Mouse (Mus musculus) gastrocnemius, postnatal 14 days (tissue): ENCODE measurements around the gene Zfp560. TPM values are rescaled to one million over a fixed set of nuclear protein-coding genes. Genes with fewer than 3 reads are reported as not detected.
"Not testable (repeated sequence)": the region's sequence is repeated elsewhere in the genome, so short reads cannot be mapped to it uniquely, and the experiment has no call there.

ENCODE experiments used
- DNase-seq: peaks from one replicate; pipeline ENCODE4 v3.0.0; 2021; ENCODE audit warnings: mixed read lengths
- intact Hi-C: fragments of 180-260 bp; cut with DNase I; formaldehyde crosslinking; loops from one replicate; pipeline ENCODE4 v1.15.1; 2025; ENCODE audit warnings: low total_unique reads
- long read RNA-seq, 2 experiments: library from polyadenylated mRNA; stranded (forward); transcript quantifications; one replicate each; pipeline ENCODE4 v2.0.0; 2021
- total RNA-seq, 2 experiments: library from RNA; stranded (reverse); gene quantifications; 2 replicates each; pipeline ENCODE4 v1.2.3; 2021

Zfp560 gene
- 1 to 10 TPM; 9.3 to 9.6 TPM for total RNA-seq
- long read RNA-seq, experiment 1, transcript Zfp560-202 (3 exons, 608 nt): major isoform, 6 of 6 reads
- long read RNA-seq, experiment 1, partial matches to known transcripts: 0 of 6 reads
- long read RNA-seq, experiment 1, other reads (novel, unspliced or antisense): 0 of 6 reads
- long read RNA-seq, experiment 2, transcript Zfp560-202 (3 exons, 608 nt): major isoform, 12 of 12 reads
- long read RNA-seq, experiment 2, partial matches to known transcripts: 0 of 12 reads
- long read RNA-seq, experiment 2, other reads (novel, unspliced or antisense): 0 of 12 reads

DNA sequence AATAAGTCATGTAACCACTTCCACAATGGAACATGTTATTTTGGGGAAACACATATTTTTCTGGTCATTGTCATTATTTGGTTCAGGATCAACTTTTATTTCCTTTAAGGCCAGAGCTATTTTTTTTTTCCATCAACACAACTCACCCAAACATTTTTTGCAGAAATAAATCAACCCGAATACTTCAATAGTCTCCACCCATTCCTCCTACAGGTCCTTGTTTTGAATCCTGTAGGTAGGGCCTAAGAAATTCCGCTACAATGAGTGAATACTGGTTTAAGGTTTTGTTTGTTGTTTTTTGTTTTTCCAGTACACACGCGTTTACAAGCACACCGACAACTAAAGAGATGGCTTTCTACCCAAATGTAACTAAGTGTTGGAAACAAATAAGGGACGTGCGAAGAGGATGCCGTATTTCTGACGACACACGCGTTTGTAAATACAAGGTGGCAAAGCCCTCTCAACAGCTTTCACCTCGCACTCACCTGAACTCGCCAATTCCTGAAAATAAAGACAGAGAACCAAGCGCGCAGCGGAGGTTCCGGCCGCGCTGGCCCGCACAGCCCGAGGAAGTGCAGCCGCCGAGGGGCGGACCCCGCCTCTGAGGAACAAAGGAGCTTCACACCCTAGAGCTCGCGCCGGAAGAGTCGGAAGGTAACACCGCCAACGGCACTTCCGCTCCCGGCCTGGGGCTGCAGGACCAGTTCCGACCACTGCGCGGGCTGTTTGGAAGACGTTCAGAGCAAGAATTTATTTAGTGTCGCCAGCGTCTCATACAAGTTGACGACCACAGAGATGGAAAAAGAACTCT is at the start of gene Zfp560:
TSS of gene Zfp560 (minus strand) at position 646 of the 811 bp plus-strand sequence.
- intact Hi-C loops: no loop called here
- DNase-seq: peak; percentile 90

DNA sequence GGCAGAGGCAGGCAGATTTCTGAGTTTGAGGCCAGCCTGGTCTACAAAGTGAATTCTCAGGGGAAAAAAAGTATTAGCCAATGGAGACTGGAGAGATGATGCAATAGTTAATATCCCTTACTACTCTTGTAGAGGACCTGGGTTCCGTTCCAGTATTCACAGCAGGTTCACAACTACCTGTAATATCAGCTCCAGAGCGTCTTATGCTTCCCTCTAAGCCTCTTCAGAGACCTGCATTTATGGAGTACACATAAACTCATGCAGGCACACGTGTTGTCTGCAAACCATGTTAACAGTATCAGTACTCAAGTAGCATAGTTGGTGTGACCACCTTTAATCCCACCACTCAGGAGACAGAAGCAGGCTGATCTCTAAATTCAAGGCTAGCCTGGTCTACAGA is 45.0 kb upstream of the Zfp560 start:
- intact Hi-C loops: no loop called here
- no peak for DNase-seq

DNA sequence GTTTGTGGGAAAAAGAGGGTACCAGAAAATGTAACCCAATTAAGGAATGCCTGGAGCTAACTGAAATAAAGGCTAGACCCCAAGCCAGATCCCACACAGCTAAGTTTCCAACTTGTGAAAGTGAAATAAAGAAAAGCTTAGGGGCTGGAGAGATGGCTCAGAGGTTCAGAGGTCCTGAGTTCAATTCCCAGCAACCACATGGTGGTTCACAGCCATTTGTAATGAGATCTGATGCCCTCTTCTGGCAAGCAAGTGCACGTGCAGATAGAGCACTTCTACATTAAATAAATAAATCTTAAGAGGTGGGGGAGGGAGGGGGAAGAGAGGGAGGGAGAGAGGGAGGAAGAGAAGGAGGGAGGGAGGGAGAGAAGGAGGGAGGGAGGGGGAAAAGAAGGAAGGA is 26.5 kb upstream of the Zfp560 start:
- intact Hi-C loops: no loop called here
- DNase-seq: no peak

DNA sequence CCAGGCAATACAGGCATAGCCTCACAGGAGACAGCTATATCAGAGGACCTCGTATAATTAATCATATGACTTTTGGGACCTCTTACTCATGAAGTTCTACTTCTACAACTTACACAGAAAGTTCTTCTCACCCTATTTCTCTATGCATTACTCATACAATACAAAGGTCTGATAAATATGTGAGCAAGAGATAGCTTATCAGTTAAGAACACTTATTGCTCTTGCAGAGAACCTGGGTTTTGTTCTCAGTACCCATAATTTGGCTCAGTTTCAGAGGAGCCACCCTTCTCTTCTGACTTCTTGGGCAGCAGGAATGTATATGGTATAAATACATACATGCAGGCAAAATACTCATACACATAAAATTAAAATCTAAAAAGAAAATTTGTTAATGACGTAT is 24.3 kb upstream of the Zfp560 start:
- no peak for DNase-seq
- intact Hi-C loops: no loop called here

DNA sequence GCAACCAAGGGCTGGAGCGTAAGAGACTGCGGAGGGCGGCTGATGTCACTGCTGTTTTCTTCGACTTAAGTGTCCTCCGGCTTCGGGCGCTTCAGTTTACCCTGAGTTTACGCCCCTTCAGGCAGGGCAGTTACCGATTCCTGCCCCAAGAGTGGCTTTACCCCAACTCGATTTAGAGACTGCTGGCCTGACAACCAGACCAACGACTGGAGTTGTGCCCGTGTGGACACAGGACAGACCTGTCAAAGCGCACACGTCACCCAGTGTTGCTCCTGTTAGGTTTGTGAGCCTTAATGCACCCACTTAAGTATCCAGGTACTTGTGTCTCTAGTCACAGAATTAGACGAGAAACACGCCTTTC is 346 bp upstream of the Zfp560 start:
- intact Hi-C loops: no loop called here
- no peak for DNase-seq

DNA sequence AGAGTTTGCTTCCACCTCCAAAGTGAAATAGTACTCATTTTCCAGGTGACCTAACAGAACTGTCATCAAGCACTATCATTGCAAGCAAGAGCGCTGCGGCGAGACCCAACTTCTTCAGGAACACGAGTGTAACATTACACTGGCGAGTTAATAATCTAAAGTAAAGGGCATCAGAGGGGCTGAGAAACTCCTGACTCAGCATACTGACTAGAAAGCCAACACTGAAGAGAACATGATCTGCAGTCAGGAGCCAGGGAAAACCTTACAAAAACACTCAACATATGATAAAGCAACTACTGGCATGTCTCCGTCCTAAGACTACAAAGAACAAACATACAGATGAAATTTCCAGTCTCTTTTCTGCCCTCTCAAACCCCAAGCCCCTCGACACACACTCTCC is 1.3 kb downstream of the Zfp560 start:
- intact Hi-C loops: no loop called here

DNA sequence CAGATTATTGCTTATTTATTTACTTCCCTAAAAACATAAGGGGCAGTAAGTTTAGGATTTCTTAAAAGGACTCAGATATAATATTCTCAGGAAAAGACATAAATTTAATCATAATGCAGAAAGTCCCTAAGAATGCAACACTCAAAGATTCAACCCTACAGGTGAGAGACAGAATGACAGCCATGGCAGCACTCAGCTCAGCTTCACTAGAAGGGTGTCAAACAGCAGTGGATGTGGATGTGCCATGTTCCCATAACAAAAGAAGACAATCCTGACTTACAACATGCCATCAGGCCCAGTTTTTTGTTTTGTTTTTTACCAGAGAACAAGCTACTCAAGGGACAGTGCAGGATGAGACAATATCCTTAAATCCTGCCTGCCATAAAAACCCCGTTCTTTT is 10.3 kb downstream of the Zfp560 start:
- intact Hi-C loops: no loop called here

More for the DNA sequence above, 1.3 kb downstream of the Zfp560 start:
- DNase-seq: no peak

DNA sequence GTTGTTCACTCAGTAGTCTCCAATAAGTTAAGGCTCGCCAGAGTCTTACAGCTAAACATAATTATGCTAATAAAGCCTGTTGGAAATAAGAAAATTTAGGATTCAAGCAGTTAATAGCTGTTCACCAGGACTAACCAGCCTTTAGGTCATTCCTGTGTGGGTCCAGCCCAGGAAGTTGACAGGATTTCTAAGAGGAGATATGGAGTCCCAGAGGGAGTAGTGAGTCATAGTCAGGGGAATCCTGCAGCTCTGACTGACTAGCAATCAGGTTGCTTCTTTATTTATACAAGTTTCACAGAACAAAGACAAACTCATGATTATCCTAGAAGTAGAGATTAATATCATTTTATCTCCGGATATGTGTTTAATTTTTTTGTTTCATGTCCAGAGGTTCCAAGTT is 17.7 kb downstream of the Zfp560 start:
- DNase-seq: no peak
- intact Hi-C loops: no loop called here

More for the DNA sequence above, 10.3 kb downstream of the Zfp560 start:
- no peak for DNase-seq

DNA sequence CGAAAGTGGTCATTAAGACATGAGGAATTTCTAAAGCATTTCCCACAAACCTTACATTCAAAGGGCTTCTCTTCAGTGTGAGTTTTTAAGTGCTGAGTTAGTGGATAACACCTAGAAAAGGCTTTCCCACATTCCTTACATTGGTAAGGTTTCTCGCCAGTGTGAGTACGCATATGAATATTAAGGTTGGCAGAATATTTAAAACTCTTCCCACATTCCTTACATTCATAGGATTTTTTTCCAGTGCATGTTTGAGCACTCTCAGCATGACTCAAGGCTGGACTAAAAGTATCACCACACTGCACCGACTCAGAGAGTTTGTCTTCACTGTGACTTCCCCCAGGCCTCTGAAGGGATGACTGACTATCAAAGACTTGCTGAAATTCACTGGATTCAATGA is 36.5 kb downstream of the Zfp560 start:
- intact Hi-C loops: no loop called here

DNA sequence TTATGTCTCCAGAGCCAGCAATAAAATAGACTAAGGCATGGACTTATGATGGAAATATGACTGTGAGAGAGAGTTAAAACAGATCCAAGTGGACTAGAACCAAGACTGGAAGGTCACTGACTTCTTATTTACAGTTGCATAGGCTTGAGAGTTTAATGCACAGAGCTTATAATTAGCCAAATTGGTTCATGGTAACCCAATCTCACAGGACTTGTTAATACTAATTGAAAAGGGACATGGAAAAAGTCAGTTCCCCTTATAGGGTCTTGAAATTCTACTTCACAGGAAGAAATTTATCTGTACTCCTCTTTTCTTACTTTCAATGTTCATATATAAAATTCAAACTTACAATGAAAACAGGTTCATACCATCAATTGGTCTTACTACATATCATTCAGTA is 49.0 kb downstream of the Zfp560 start, which contains the start of gene Olfr18:
TSS of gene Olfr18 (minus strand) at position 101 of the 400 bp plus-strand sequence.
- intact Hi-C loops: no loop called here
- no peak for DNase-seq

More for the DNA sequence above, 36.5 kb downstream of the Zfp560 start:
- no peak for DNase-seq

DNA sequence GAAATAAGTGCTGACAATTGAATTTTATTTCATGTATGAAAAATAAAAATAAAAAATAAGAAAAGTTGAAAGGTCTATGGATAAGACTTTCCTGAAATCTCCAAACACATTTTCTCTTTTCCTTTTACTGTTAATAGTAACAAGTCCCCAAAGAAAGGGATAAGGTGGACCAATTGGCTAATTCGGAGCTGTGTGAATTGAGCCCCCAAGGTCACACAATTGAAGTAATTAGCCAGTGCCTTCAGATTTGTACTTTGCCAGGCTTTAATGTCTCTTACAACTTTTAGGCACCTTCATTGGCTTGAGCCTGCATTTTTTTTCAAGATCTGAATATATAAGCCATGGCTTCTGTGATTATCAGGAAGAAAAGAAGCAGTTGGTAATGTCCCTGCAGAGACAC is 86.7 kb downstream of the Zfp560 start, which contains the start of gene Olfr873:
TSS of gene Olfr873 (plus strand) at position 301 of the 400 bp plus-strand sequence.
- intact Hi-C loops: no loop called here
- no peak for DNase-seq

DNA sequence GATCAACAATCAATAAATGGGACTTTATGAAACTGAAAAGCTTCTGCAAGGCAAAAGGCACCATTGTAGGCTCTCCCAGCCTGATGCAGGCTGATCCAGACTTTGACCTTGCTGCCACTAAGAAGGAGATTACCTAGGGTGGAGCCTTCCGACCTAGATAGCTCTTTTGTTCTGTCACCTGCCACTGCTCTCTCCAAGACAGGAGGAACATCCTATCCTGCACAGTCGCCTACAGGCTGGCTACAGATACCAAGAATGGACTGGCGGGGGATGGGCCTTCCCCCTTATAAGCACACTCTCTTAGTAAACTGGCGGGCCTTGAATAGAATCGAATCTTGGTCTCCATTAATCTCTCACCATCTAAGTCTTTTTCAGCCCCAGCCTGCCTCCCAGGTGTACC is 89.4 kb downstream of the Zfp560 start:
- intact Hi-C loops: not testable (repeated sequence)

More for the DNA sequence above, 89.4 kb downstream of the Zfp560 start:
- DNase-seq: not testable (repeated sequence)

Other genes with a start within 250 kb of the Zfp560 start
- gene Olfr870, start 211.1 kb downstream of the Zfp560 start, total RNA-seq: not detected
- not detected for gene Olfr871, start 173.0 kb downstream of the Zfp560 start, total RNA-seq
- not detected for gene Olfr872, start 148.1 kb downstream of the Zfp560 start, total RNA-seq
- gene Olfr39, start 102.8 kb downstream of the Zfp560 start, total RNA-seq: not detected
- not detected for gene Olfr873, start 86.6 kb downstream of the Zfp560 start, total RNA-seq
- under 1 TPM in 1 of 2 experiments, not detected in 1; 0.06 TPM for gene Olfr18, start 49.1 kb downstream of the Zfp560 start, total RNA-seq
- 1 to 10 TPM; 7.6 to 8.5 TPM for gene Zfp26, start 75.0 kb upstream of the Zfp560 start, total RNA-seq
- gene Zfp426, start 107.6 kb upstream of the Zfp560 start, total RNA-seq: 1 to 10 TPM; 7.4 to 8.2 TPM
- gene Zfp266, start 136.2 kb upstream of the Zfp560 start, total RNA-seq: 10 to 100 TPM; 22.2 to 22.6 TPM
- gene Zfp846, start 196.1 kb upstream of the Zfp560 start, total RNA-seq: 1 to 10 TPM; 4.1 to 4.4 TPM